Mouse (Mus musculus) megakaryocyte, embryonic 14.5 days (primary cell): ENCODE data around the gene Olfr382. TPM values are rescaled to one million over a fixed set of nuclear protein-coding genes. Genes with fewer than 3 reads are reported as not detected.
"Not testable (repeated sequence)": the region's sequence is repeated elsewhere in the genome, so short reads cannot be mapped to it uniquely, and the experiment has no call there.

Experiments used
- H3K27me3 ChIP-seq: replicated peaks from 2 replicates; pipeline ENCODE3; 2012; ENCODE audit warnings: inconsistent platforms
- H3K36me3 ChIP-seq: replicated peaks from 2 replicates; pipeline ENCODE3; 2012; ENCODE audit warnings: low read length, inconsistent platforms, mixed read lengths
- H3K4me1 ChIP-seq: 2 replicates; pipeline ENCODE4 v1.6.1; 2012; ENCODE audit warnings: inconsistent platforms
- H3K4me3 ChIP-seq: replicated peaks from 2 replicates; pipeline ENCODE3; 2012; ENCODE audit warnings: moderate library complexity, mild to moderate bottlenecking, inconsistent platforms
- H3K9me3 ChIP-seq: 2 replicates; pipeline ENCODE4 v1.6.1; 2012; ENCODE audit warnings: inconsistent platforms
- FLI1 ChIP-seq: IDR thresholded peaks from 2 replicates; pipeline ENCODE4 v1.6.1; 2012; ENCODE audit warnings: low read length, inconsistent platforms, mixed read lengths
- GATA1 ChIP-seq: IDR thresholded peaks from 3 replicates; pipeline ENCODE4 v1.6.1; 2012; ENCODE audit warnings: mixed read lengths, low read length, inconsistent platforms, borderline replicate concordance
- polyA plus RNA-seq: library from polyadenylated mRNA; stranded (reverse); fragments of >175 nt; gene quantifications from 2 replicates; pipeline ENCODE4 v1.2.3, GENCODE M21; 2012; ENCODE audit warnings: low replicate concordance; ENCODE audit not compliant: insufficient read depth

The Olfr382 gene
- not detected in 2 replicates for polyA plus RNA-seq

DNA sequence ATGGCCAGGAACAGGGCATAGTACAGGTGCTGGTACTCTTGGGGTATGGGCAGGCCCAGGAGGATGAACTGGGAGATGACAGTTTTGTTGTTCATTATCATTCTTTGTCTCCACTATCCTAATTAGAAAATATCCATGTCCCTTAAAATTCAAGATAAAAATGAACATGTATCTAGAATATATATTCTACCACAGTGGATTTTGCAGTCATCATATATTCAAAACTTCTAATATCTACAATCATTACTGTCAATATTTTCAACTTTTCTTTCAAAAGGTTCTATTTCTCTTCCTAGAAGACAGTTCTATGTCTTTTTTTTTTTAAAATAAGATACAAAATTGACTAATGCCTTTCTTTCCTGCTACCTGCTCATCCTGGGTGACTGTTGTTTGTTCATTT lies at the start of gene Olfr382:
Olfr382 (minus strand) TSS at position 101 of the 400 bp plus-strand sequence.
- Histone ChIP-seq H3K27me3 (no peaks in the 10 kb centered on the region), H3K9me3 (no peaks in the 10 kb centered on the region; the same call in 1 of the 2 replicates), H3K4me1 (no peaks in the 10 kb centered on the region), H3K4me3 (no peak within 1 kb of the TSS), H3K36me3 (no peaks in the 10 kb centered on the region)
- TF ChIP-seq FLI1: no peak
- no peak for TF ChIP-seq GATA1

DNA sequence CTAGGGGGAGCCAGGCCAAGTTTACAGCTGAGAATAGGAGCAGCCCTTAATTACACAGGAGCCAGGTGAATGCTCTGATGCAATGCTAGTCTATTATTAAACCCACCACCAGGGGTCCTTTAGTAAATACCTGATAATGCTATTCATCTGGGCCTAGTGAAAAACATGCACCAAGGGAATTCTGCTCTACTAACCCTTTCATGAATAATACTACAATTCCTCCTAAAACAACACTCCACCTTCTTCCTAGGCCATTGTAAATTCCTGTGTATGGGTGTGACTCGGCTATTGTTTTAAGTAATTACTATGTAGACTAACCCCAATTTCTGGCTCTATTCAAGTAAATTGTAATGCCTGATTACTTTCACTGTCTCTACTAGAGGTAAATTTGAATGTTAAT lies 12.0 kb upstream of the Olfr382 start:
- H3K4me3 ChIP-seq, H3K27me3 ChIP-seq: not testable (repeated sequence)

DNA sequence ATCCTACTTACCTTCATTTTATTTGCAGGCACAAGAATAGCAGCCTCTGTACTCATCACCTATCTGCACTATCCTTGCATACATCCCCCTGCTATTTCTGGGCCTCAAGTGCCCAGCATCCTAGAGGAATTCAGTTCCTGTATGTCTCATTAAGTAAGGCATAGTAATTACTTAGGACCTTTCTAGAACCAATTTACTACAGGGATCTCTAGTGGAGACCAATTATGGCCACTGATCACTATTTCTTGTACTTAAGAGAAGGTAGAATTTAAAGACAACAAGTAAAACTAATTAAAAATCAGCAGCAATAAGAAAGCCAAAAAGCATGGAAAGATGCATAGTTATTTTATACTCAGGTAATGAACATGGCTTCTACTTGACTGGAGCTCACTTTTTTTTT lies 25.5 kb downstream of the Olfr382 start, which contains the start of gene Olfr381:
Olfr381 (minus strand) TSS at position 101 of the 400 bp plus-strand sequence.
- no peak within 1 kb of the TSS for H3K4me3 ChIP-seq
- TF ChIP-seq GATA1: no peak
- H3K9me3 ChIP-seq: no peaks in the 10 kb centered on the region
- H3K36me3 ChIP-seq: no peaks in the 10 kb centered on the region
- no peaks in the 10 kb centered on the region for H3K27me3 ChIP-seq
- no peaks in the 10 kb centered on the region for H3K4me1 ChIP-seq

More for the DNA sequence above, 12.0 kb upstream of the Olfr382 start:
- H3K9me3 ChIP-seq, H3K4me1 ChIP-seq, H3K36me3 ChIP-seq: not testable (repeated sequence)

Other genes with a start within 250 kb of the Olfr382 start
- gene Trpv3, start 249.8 kb downstream of the Olfr382 start, polyA plus RNA-seq: 0.02 TPM in 1 of 2 replicates, not detected in the other
- 0.97 TPM in 1 of 2 replicates, not detected in the other for gene Aspa, start 187.6 kb downstream of the Olfr382 start, polyA plus RNA-seq
- gene Gm49340, start 187.5 kb downstream of the Olfr382 start, polyA plus RNA-seq: not detected in 2 replicates
- not detected in 2 replicates for gene Spata22, start 187.5 kb downstream of the Olfr382 start, polyA plus RNA-seq
- not detected in 2 replicates for gene Olfr20, start 166.4 kb downstream of the Olfr382 start, polyA plus RNA-seq
- gene Olfr376, start 146.0 kb downstream of the Olfr382 start, polyA plus RNA-seq: not detected in 2 replicates
- gene Olfr1, start 117.6 kb downstream of the Olfr382 start, polyA plus RNA-seq: not detected in 2 replicates
- gene Olfr378, start 88.7 kb downstream of the Olfr382 start, polyA plus RNA-seq: not detected in 2 replicates
- gene Olfr380, start 59.7 kb downstream of the Olfr382 start, polyA plus RNA-seq: not detected in 2 replicates
- gene Olfr381, start 25.6 kb downstream of the Olfr382 start, polyA plus RNA-seq: not detected in 2 replicates
- not detected in 2 replicates for gene Olfr385, start 75.8 kb upstream of the Olfr382 start, polyA plus RNA-seq
- not detected in 2 replicates for gene Olfr384, start 81.4 kb upstream of the Olfr382 start, polyA plus RNA-seq
- not detected in 2 replicates for gene Zfp735, start 171.6 kb upstream of the Olfr382 start, polyA plus RNA-seq